ENCODE assay signal across 10 mouse cellular contexts in the genomic region with DNA sequence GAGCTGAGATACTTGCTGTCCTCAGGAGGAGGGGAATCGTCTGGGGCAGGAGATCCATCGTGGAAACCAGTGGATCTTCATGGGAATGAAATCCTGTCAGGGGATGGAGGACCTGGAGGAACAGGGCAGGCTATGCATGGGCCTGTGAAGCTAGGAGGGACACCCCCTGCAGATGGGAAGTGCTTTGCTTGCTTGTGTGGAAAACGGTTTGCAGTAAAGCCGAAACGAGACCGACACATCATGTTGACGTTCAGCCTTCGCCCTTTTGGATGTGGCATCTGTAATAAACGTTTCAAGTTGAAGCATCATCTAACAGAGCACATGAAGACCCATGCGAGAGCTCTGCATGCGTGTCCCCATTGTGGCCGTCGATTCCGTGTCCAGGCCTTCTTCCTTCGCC. TPM values are rescaled to one million over a fixed set of nuclear protein-coding genes. Genes with fewer than 3 reads are reported as not detected.
DNase-seq lines count a peak whose midpoint lies in the region; ATAC-seq lines count a peak whose summit lies in the region.
"Had no signal": no experiment of that assay in that cellular context is flagged by ENCODE, and none has a peak within 500 bp of the region (broad histone marks: within the 10 kb centered on the region; RNA-seq: fewer than 3 reads in every experiment).

No protein-coding gene starts in this region.

- H3K9ac ChIP-seq in hindbrain, embryonic 15.5 days: no peak overlapping the region
- no peak overlapping the region for H3K9ac ChIP-seq in midbrain, embryonic 14.5 days (replicated peaks; ENCODE audit: low read length)

- H3K36me3 ChIP-seq in heart, embryonic 10.5 days: peaks cover 54% of the 10 kb centered on the region
- peaks cover 52% of the 10 kb centered on the region for H3K36me3 ChIP-seq in megakaryocyte, embryonic 14.5 days (replicated peaks; ENCODE audit: low read length)
- H3K36me3 ChIP-seq in hindbrain, embryonic 15.5 days: peaks cover 51% of the 10 kb centered on the region
- peaks cover 61% of the 10 kb centered on the region for H3K36me3 ChIP-seq in midbrain, embryonic 14.5 days (ENCODE audit: control insufficient read depth, insufficient read depth, low read length)

- intact Hi-C loops in heart, postnatal 14 days (cut with DNase I): loop anchor here (10.0 kb wide), 1 partner anchor 60 kb away; the partner anchor contains the start of gene Kifc5b
- intact Hi-C loops in left cerebral cortex, postnatal 36 days (cut with DNase I): loop anchor here (5.0 kb wide), 1 partner anchor 53 kb away; the partner anchor contains the start of gene Bak1

- 89% methylated on average over 15 of the region's 15 CpGs for WGBS in heart, embryonic 10.5 days
- 94% methylated on average over 15 of the region's 15 CpGs for WGBS in hindbrain, embryonic 15.5 days
- 95% methylated on average over 15 of the region's 15 CpGs for WGBS in midbrain, embryonic 14.5 days

- ATAC-seq in megakaryocyte, adult 5-6 weeks (ENCODE audit: poor library complexity, severe bottlenecking): no peak
- ATAC-seq in hindbrain, embryonic 15.5 days (ENCODE audit: low FRiP score, low read depth): no peak
- ATAC-seq in midbrain, embryonic 14.5 days (ENCODE audit: low FRiP score, low TSS enrichment): no peak
- ATAC-seq: Patski had no signal

- H3K27ac ChIP-seq in heart, embryonic 10.5 days: no peak overlapping the region
- H3K27ac ChIP-seq in hindbrain, embryonic 15.5 days (replicated peaks): no peak overlapping the region
- H3K27ac ChIP-seq in midbrain, embryonic 14.5 days (replicated peaks; ENCODE audit: low read depth, low read length): no peak overlapping the region

- no peaks in the 10 kb centered on the region for H3K9me3 ChIP-seq in heart, embryonic 10.5 days
- H3K9me3 ChIP-seq in megakaryocyte, embryonic 14.5 days: no peaks in the 10 kb centered on the region
- no peaks in the 10 kb centered on the region for H3K9me3 ChIP-seq in hindbrain, embryonic 15.5 days
- H3K9me3 ChIP-seq in midbrain, embryonic 14.5 days (ENCODE audit: control insufficient read depth, low read length): no peaks in the 10 kb centered on the region

- peak; percentile 66 for DNase-seq in heart, embryonic 10.5 days (ENCODE audit: low spot score)
- no peak for DNase-seq in heart, postnatal 14 days
- no peak for DNase-seq in midbrain, embryonic 14.5 days
- no peak for DNase-seq in left cerebral cortex, postnatal 36 days (ENCODE audit: low spot score in 2 of 2)
- DNase-seq in kidney, adult 9 months: no peak
- DNase-seq: cerebellum, postnatal 25 days had no signal

- peak overlapping the region; percentile 84; the same call in 1 of the 2 replicates for H3K4me3 ChIP-seq in heart, embryonic 10.5 days
- peak overlapping the region; percentile 99 for H3K4me3 ChIP-seq in megakaryocyte, embryonic 14.5 days (replicated peaks)
- peak overlapping the region; percentile 86; the same call in 1 of the 2 replicates for H3K4me3 ChIP-seq in hindbrain, embryonic 15.5 days
- H3K4me3 ChIP-seq in midbrain, embryonic 14.5 days (replicated peaks; ENCODE audit: low read depth, low read length): no peak overlapping the region

- peaks cover 37% of the 10 kb centered on the region for H3K4me1 ChIP-seq in heart, embryonic 10.5 days
- peaks cover 72% of the 10 kb centered on the region for H3K4me1 ChIP-seq in megakaryocyte, embryonic 14.5 days
- H3K4me1 ChIP-seq in hindbrain, embryonic 15.5 days (replicated peaks): peaks cover 64% of the 10 kb centered on the region
- peaks cover 23% of the 10 kb centered on the region for H3K4me1 ChIP-seq in midbrain, embryonic 14.5 days (ENCODE audit: control insufficient read depth, insufficient read depth, low read length)

- H3K27me3 ChIP-seq in heart, embryonic 10.5 days (ENCODE audit: insufficient read depth, poor library complexity, severe bottlenecking): no peaks in the 10 kb centered on the region
- H3K27me3 ChIP-seq in megakaryocyte, embryonic 14.5 days (replicated peaks): no peaks in the 10 kb centered on the region
- H3K27me3 ChIP-seq in hindbrain, embryonic 15.5 days: no peaks in the 10 kb centered on the region
- no peaks in the 10 kb centered on the region for H3K27me3 ChIP-seq in midbrain, embryonic 14.5 days (ENCODE audit: control insufficient read depth, insufficient read depth, low read length)
- H3K27me3 ChIP-seq: Patski had no signal

- H3K4me2 ChIP-seq in hindbrain, embryonic 15.5 days: peak overlapping the region; percentile 94
- peak overlapping the region; percentile 92 for H3K4me2 ChIP-seq in midbrain, embryonic 14.5 days (ENCODE audit: low read length)

RNA-seq across cellular contexts. Expression of gene Zbtb9, which starts 1.6 kb away (rescaled TPM):
- 12.5 and 14.6 TPM in 2 replicates for polyA plus RNA-seq in heart, embryonic 10.5 days (2016; fragmentation: Nextera tagmentation; extraction: Ambion mirVana)
- 1 to 10 TPM; 1.7 to 3.3 TPM for total RNA-seq in heart, postnatal 14 days (2021)
- 2.3 and 4.1 TPM in 2 replicates for polyA plus RNA-seq in megakaryocyte, embryonic 14.5 days (2012; ENCODE audit: insufficient read depth, low replicate concordance)
- total RNA-seq in megakaryocyte, adult 5-6 weeks (2015): 4.5 and 4.7 TPM in 2 replicates
- total RNA-seq in megakaryocyte, adult 5-6 weeks (2017): 13.3 and 14.4 TPM in 2 replicates
- polyA plus RNA-seq in hindbrain, embryonic 15.5 days (2015; fragmentation: Nextera tagmentation; extraction: Ambion mirVana): 14.6 and 14.7 TPM in 2 replicates
- polyA plus RNA-seq in midbrain, embryonic 14.5 days (2014; fragmentation: Nextera tagmentation; extraction: Ambion mirVana): 8.7 and 11.3 TPM in 2 replicates
- 10 to 100 TPM; 14.9 to 16.7 TPM for total RNA-seq in left cerebral cortex, postnatal 36 days (2021)

RNA-seq across cellular contexts. Expression of gene Syngap1, which starts 33.5 kb away (rescaled TPM):
- polyA plus RNA-seq in heart, embryonic 10.5 days (2016; fragmentation: Nextera tagmentation; extraction: Ambion mirVana): 0.86 and 1.6 TPM in 2 replicates
- 1 to 10 TPM; 7.3 to 7.7 TPM for total RNA-seq in heart, postnatal 14 days (2021)
- polyA plus RNA-seq in megakaryocyte, embryonic 14.5 days (2012; ENCODE audit: insufficient read depth, low replicate concordance): 3.0 and 4.4 TPM in 2 replicates
- 1.6 and 3.9 TPM in 2 replicates for total RNA-seq in megakaryocyte, adult 5-6 weeks (2015)
- 0.33 and 0.89 TPM in 2 replicates for total RNA-seq in megakaryocyte, adult 5-6 weeks (2017)
- polyA plus RNA-seq in hindbrain, embryonic 15.5 days (2015; fragmentation: Nextera tagmentation; extraction: Ambion mirVana): 4.7 and 5.1 TPM in 2 replicates
- polyA plus RNA-seq in midbrain, embryonic 14.5 days (2014; fragmentation: Nextera tagmentation; extraction: Ambion mirVana): 5.5 and 9.7 TPM in 2 replicates
- 100 to 1,000 TPM; 419 to 475 TPM for total RNA-seq in left cerebral cortex, postnatal 36 days (2021)

RNA-seq across cellular contexts. Expression of gene Cuta, which starts 35.2 kb away (rescaled TPM):
- polyA plus RNA-seq in heart, embryonic 10.5 days (2016; fragmentation: Nextera tagmentation; extraction: Ambion mirVana): 155 and 167 TPM in 2 replicates
- total RNA-seq in heart, postnatal 14 days (2021): 10 to 100 TPM; 91.1 to 91.8 TPM
- 396 and 1,059 TPM in 2 replicates for polyA plus RNA-seq in megakaryocyte, embryonic 14.5 days (2012; ENCODE audit: insufficient read depth, low replicate concordance)
- 138 and 155 TPM in 2 replicates for total RNA-seq in megakaryocyte, adult 5-6 weeks (2015)
- total RNA-seq in megakaryocyte, adult 5-6 weeks (2017): 56.9 and 73.0 TPM in 2 replicates
- polyA plus RNA-seq in hindbrain, embryonic 15.5 days (2015; fragmentation: Nextera tagmentation; extraction: Ambion mirVana): 134 and 138 TPM in 2 replicates
- polyA plus RNA-seq in midbrain, embryonic 14.5 days (2014; fragmentation: Nextera tagmentation; extraction: Ambion mirVana): 99.2 and 108 TPM in 2 replicates
- total RNA-seq in left cerebral cortex, postnatal 36 days (2021): 100 to 1,000 TPM in 1 of 2 experiments, 10 to 100 TPM in 1; 99.1 to 111 TPM

RNA-seq across cellular contexts. Expression of gene Phf1, which starts 41.7 kb away (rescaled TPM):
- 6.0 and 7.3 TPM in 2 replicates for polyA plus RNA-seq in heart, embryonic 10.5 days (2016; fragmentation: Nextera tagmentation; extraction: Ambion mirVana)
- 10 to 100 TPM in 1 of 2 experiments, 1 to 10 TPM in 1; 10.0 to 10.6 TPM for total RNA-seq in heart, postnatal 14 days (2021)
- 31.7 and 44.3 TPM in 2 replicates for polyA plus RNA-seq in megakaryocyte, embryonic 14.5 days (2012; ENCODE audit: insufficient read depth, low replicate concordance)
- 11.6 and 11.7 TPM in 2 replicates for total RNA-seq in megakaryocyte, adult 5-6 weeks (2015)
- total RNA-seq in megakaryocyte, adult 5-6 weeks (2017): 10.6 and 15.5 TPM in 2 replicates
- 32.3 and 34.7 TPM in 2 replicates for polyA plus RNA-seq in hindbrain, embryonic 15.5 days (2015; fragmentation: Nextera tagmentation; extraction: Ambion mirVana)
- polyA plus RNA-seq in midbrain, embryonic 14.5 days (2014; fragmentation: Nextera tagmentation; extraction: Ambion mirVana): 18.2 and 24.0 TPM in 2 replicates
- total RNA-seq in left cerebral cortex, postnatal 36 days (2021): 10 to 100 TPM; 28.9 to 30.8 TPM

RNA-seq across cellular contexts. Expression of gene Bak1, which starts 54.3 kb away (rescaled TPM):
- 4.0 and 6.8 TPM in 2 replicates for polyA plus RNA-seq in heart, embryonic 10.5 days (2016; fragmentation: Nextera tagmentation; extraction: Ambion mirVana)
- 10 to 100 TPM; 30.6 to 36.0 TPM for total RNA-seq in heart, postnatal 14 days (2021)
- 164 and 277 TPM in 2 replicates for polyA plus RNA-seq in megakaryocyte, embryonic 14.5 days (2012; ENCODE audit: insufficient read depth, low replicate concordance)
- 115 and 120 TPM in 2 replicates for total RNA-seq in megakaryocyte, adult 5-6 weeks (2015)
- 70.4 and 71.5 TPM in 2 replicates for total RNA-seq in megakaryocyte, adult 5-6 weeks (2017)
- 4.1 and 4.5 TPM in 2 replicates for polyA plus RNA-seq in hindbrain, embryonic 15.5 days (2015; fragmentation: Nextera tagmentation; extraction: Ambion mirVana)
- 5.5 and 5.8 TPM in 2 replicates for polyA plus RNA-seq in midbrain, embryonic 14.5 days (2014; fragmentation: Nextera tagmentation; extraction: Ambion mirVana)
- total RNA-seq in left cerebral cortex, postnatal 36 days (2021): 10 to 100 TPM; 13.9 to 16.5 TPM
